Mouse (Mus musculus) testis, postnatal 10 days (tissue): Measurements from ENCODE around the gene Lamc1.
"Not testable (repeated sequence)": the region's sequence is repeated elsewhere in the genome, so short reads cannot be mapped to it uniquely, and the experiment has no call there.

Experiments
- DNase-seq: peaks from one replicate; pipeline ENCODE4 v3.0.0; 2021; ENCODE audit warnings: low spot score

Gene Lamc1

GRCm38 (mm10) chr1:153331206-153331605 is 1.4 kb downstream of the Lamc1 start:
- DNase-seq: no peak

- DNase-seq: no peak
These were observed 3.3 kb downstream of the Lamc1 start for GRCm38 (mm10) chr1:153329306-153329705.

- no peak for DNase-seq
These were observed 5.5 kb downstream of the Lamc1 start for GRCm38 (mm10) chr1:153327063-153327462.

- DNase-seq: no peak
These were observed 6.4 kb downstream of the Lamc1 start for GRCm38 (mm10) chr1:153326226-153326625.

- no peak for DNase-seq
These were observed 11.2 kb downstream of the Lamc1 start for GRCm38 (mm10) chr1:153321404-153321803.

- DNase-seq: no peak
These were observed 11.9 kb downstream of the Lamc1 start for GRCm38 (mm10) chr1:153320554-153321147.

- no peak for DNase-seq
These were observed 12.5 kb downstream of the Lamc1 start for GRCm38 (mm10) chr1:153320121-153320520.

GRCm38 (mm10) chr1:153318741-153319140 is 13.8 kb downstream of the Lamc1 start:
- DNase-seq: no peak

- DNase-seq: no peak
These were observed 14.3 kb downstream of the Lamc1 start for GRCm38 (mm10) chr1:153318287-153318686.

- DNase-seq: no peak
These were observed 14.9 kb downstream of the Lamc1 start for GRCm38 (mm10) chr1:153317486-153318260.

- no peak for DNase-seq
These were observed 15.6 kb downstream of the Lamc1 start for GRCm38 (mm10) chr1:153316956-153317355.

GRCm38 (mm10) chr1:153316286-153316685 is 16.3 kb downstream of the Lamc1 start:
- no peak for DNase-seq

- DNase-seq: no peak
These were observed 17.5 kb downstream of the Lamc1 start for GRCm38 (mm10) chr1:153315121-153315520.

- no peak for DNase-seq
These were observed 19.6 kb downstream of the Lamc1 start for GRCm38 (mm10) chr1:153312992-153313391.

- no peak for DNase-seq
These were observed 22.4 kb downstream of the Lamc1 start for GRCm38 (mm10) chr1:153310190-153310589.

GRCm38 (mm10) chr1:153309310-153309709 is 23.3 kb downstream of the Lamc1 start:
- DNase-seq: no peak

- DNase-seq: no peak
These were observed 23.7 kb downstream of the Lamc1 start for GRCm38 (mm10) chr1:153308915-153309296.

GRCm38 (mm10) chr1:153308179-153308914 is 24.2 kb downstream of the Lamc1 start:
- DNase-seq: no peak

- DNase-seq: no peak
These were observed 24.9 kb downstream of the Lamc1 start for GRCm38 (mm10) chr1:153307509-153308178.

GRCm38 (mm10) chr1:153305728-153306127 is 26.9 kb downstream of the Lamc1 start:
- DNase-seq: not testable (repeated sequence)

- not testable (repeated sequence) for DNase-seq
These were observed 27.3 kb downstream of the Lamc1 start for GRCm38 (mm10) chr1:153305249-153305648.

GRCm38 (mm10) chr1:153299436-153299835 is 33.1 kb downstream of the Lamc1 start:
- not testable (repeated sequence) for DNase-seq
